Mouse (Mus musculus) splenic B cell, adult 2 months (primary cell): ENCODE results near the gene Spag6.

ENCODE experiments used
- DNase-seq: peaks from one replicate; pipeline ENCODE4 v3.0.0-alpha.2; 2011; ENCODE audit warnings: low read depth, low spot score
- H3K27me3 ChIP-seq: 2 replicates; pipeline ENCODE4 v1.6.1; 2012; ENCODE audit warnings: mild to moderate bottlenecking, low read length, moderate library complexity, mixed read lengths; ENCODE audit not compliant: control insufficient read depth, poor library complexity, insufficient read depth, severe bottlenecking
- H3K36me3 ChIP-seq: 2 replicates; pipeline ENCODE4 v1.6.1; 2012; ENCODE audit warnings: mild to moderate bottlenecking, low read length, moderate library complexity, mixed read lengths; ENCODE audit not compliant: control insufficient read depth, poor library complexity, insufficient read depth, severe bottlenecking

The Spag6 gene

DNA sequence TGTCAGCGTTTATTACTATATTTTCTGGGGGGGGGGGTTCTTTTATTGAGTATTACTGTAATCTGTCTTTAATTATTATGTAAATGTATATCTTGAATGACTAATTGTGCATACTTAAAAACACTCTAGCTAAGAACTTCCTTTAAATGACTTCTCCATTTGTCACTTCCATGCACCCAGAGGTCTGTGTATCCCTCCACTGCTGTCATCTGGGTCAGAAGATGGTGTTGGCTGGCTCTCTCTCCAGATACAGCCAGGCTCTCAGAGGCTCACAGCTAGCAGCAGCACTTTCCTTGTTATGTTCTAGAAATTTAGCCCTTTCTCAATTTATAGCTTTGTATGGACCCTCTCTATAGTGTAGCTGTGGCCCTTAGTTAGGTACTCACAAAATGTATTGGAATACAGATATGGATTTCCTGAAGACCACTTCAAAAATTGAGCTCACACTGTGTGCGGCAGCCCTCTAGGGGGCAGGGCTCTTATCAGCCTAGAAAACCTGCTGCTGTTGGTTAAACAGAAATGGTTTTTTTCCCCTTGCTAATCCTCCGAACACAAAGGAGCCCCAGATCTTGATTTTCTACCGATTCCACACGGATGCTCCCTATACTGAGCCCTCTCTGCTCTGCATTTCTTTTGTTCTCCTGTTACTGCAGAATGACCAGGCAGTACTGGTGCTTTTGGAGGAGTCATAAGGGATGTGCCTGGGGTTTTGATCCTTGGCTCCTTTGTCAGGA, 40.7 kb downstream of the Spag6 start:
- no peaks in the 10 kb centered on the region for H3K36me3 ChIP-seq
- no peaks in the 10 kb centered on the region for H3K27me3 ChIP-seq
- DNase-seq: peak; percentile 10

DNA sequence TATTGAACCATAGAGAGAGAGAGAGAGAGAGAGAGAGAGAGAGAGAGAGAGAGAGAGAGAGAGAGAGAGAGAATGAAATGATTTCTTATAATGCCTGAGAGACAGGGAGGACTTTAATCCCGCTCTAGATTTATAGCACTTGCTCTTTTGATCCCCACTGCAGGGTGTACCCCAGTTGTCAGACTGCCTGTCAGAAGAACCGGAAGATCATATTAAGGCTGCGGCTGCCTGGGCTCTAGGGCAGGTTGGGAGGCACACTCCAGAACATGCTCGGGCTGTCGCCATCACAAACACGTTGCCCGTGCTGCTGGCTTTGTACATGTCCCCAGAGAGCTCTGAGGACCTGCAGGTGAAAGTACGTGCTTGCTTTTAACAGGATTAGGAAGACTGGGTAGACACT, 43.2 kb downstream of the Spag6 start:
- Histone ChIP-seq H3K36me3 (no peaks in the 10 kb centered on the region), H3K27me3 (no peaks in the 10 kb centered on the region)
- DNase-seq: no peak

DNA sequence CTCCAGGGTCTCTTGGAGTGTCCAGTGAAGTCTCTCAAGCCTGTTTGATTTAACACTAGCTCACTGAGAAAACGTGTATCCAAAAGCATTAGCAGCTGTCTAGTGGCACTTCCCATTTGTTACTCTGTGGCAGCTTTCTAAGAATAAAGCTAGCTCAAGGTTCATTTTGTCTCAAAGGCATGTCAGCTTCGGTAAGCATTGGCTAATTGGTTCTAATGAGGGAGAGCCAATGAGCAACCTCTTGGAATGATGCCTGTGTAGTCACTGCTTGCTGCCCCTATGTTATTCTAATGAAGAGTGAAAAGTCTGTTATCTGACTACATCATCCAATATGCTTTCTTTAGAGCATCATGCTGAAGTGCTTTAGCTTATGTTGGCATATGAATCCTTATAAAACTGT, 45.4 kb downstream of the Spag6 start:
- H3K27me3 ChIP-seq: no peaks in the 10 kb centered on the region
- H3K36me3 ChIP-seq: no peaks in the 10 kb centered on the region
- no peak for DNase-seq

DNA sequence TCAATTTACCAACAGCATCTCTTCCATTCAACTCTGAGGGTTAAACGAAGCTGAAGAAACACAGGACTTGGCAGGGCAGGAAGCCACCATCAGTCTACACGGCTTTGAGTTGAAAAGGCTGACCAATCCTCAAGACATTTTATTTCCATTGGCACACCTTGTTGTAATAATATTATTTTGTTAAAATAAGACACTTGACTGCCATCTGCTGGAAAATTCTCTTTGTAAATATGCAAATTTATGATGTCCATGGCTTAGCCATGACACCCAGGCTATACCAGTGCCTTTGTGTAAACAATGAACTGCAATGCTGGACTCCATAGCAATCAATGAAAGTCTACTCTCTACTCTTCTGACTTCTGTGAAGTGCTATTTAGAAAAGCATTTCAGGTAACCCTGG, 62.3 kb downstream of the Spag6 start:
- Histone ChIP-seq H3K36me3 (no peaks in the 10 kb centered on the region), H3K27me3 (no peaks in the 10 kb centered on the region)
- DNase-seq: peak; percentile 66

DNA sequence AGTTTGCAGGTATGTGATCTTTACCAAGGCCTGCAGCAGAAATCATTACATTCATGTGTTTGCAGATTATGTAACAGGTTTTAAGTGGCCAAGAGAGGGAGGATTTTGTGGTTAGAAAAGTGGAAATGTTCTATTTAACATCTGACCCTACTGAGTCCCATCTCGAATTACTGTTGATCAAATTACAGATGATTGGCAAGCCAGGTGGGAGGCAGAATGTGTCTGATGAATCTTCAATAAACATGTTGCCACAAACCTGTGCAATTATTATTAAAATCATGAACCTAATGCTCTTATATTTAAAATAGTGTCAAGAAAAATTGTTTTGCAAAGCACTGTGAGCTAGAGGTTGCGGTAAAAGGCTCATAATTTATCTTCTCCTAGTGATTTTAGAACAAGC, 71.0 kb downstream of the Spag6 start:
- no peak for DNase-seq
- Histone ChIP-seq H3K27me3 (no peaks in the 10 kb centered on the region), H3K36me3 (no peaks in the 10 kb centered on the region)

DNA sequence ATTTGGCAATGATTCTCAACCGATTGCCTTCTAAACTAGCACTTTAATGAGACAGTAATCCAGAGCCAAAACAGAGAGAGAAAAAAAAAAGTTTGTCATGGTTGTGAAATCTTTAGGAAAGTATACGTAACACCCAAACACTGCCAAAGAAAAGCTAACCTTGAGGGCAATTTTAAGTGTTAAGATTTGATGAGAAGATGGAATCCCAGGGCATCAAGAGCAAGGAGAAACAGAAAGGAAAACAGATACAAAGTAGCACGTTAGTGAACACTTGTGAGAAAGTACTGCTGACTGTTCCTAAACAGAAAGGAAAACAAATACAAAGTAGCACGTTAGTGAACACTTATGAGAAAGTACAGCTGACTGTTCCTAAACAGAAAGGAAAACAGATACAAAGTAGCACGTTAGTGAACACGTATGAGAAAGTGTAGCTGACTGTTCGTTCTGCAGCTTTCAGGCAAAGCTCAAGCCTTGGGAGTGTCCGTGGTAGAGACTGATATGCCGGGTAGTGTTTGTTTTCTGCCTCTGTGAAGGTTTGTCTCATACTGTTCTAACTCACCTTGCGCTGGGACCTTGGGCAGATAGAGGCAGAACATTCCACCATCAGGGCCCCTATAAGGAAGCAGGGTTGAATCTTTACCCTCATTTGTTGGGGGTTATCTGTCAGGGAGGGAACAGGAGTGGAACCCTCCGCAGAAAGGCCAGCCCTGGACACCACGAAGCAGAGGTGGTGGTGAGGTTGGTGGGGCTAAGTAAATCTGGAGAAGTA, 71.8 kb downstream of the Spag6 start:
- H3K36me3 ChIP-seq: no peaks in the 10 kb centered on the region
- DNase-seq: peak; percentile 37

DNA sequence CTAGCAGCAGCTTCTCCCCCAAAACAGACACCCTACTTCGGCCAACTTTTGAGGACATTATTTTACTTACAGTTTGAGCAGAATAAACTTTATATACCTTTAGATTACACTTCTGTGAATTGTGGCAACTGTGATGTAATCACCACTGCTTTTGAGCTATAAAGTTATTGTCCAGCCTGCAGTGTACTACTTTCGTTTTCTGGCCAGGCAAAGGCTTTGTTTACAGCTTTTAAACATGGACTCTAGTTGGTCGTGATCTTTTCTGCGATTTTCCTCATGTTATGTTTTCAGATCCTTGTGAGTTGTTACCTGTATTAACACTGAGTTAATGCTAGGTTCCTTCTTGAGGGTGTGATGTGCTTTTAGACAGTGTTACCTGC, 72.6 kb downstream of the Spag6 start:
- DNase-seq: no peak
- no peaks in the 10 kb centered on the region for H3K36me3 ChIP-seq
- H3K27me3 ChIP-seq: no peaks in the 10 kb centered on the region

More for the DNA sequence above, 71.8 kb downstream of the Spag6 start:
- H3K27me3 ChIP-seq: no peaks in the 10 kb centered on the region

DNA sequence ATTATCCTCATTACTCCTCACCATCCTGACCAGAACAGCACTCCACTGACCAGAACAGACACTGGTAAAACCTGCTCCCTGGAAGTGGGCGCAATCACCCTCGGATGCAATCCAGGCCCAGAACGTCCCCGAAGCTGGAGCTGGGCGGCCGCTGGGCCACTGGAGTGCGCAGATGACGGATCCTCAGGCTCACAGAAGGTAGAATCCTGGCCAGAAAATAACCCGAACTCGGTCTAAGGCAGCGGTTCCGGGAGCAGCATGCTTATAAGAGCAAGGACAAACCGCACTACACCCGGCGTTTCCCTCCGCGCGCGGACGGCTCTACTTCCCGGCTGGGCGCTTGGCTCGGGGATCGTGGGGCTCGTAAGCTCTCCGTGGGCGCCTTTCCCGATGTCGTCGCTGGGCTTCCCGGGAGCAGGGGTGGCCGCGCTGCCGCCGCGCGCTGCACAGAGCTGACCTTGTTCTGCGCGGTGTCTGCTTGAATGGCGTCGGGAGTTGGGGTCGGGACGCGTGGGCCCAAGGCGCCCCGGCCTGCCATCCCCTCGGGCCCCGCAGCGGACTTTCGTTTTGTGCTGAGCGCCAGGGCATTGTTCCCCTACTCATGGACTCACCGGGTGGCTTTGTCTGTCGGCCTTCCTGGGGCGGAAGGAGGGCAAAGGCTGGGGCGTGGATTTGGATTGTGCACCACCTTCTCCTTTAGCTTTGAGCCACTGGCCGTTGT, 73.1 kb downstream of the Spag6 start:
- H3K27me3 ChIP-seq: no peaks in the 10 kb centered on the region
- DNase-seq: peak; percentile 70
- H3K36me3 ChIP-seq: no peaks in the 10 kb centered on the region

DNA sequence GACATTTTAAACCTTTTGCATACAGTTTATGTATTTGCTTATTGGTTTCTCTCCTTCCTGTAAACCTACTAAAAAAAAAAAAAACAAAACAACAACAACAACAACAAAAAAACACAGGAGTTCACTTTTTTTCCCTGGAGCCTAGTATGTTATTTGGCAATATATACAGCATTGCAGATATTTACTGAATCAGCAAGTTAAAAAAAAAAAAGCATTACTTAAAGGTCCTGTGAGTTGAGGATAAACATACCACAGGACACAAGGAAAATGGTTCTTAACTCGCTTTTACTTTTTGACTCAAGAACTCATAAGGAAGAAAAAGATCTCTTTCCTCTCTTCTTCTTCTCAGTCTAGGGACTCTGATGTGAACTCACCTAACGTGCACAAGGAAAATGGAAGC, 74.6 kb downstream of the Spag6 start:
- no peak for DNase-seq
- Histone ChIP-seq H3K27me3 (no peaks in the 10 kb centered on the region), H3K36me3 (no peaks in the 10 kb centered on the region)

DNA sequence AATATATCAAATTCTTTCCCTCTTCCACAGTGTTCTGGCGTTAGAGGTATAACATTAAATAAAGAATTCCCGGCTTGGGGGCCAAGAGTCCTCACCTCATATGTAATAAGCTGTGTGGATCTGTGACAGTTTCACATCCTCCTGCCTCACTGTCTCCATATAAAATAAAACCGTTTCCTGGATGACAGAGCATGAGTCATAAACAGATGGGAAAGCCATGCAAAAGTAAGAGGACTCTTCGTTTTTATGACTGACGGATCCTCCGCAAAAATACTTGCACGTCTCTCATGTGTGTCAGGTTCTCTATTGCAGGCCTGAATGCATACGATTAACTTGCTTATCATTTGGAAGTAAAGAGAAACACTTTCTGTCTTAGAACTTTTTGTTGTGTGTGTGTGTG, 78.6 kb downstream of the Spag6 start:
- H3K27me3 ChIP-seq: no peaks in the 10 kb centered on the region
- no peak for DNase-seq
- H3K36me3 ChIP-seq: no peaks in the 10 kb centered on the region

DNA sequence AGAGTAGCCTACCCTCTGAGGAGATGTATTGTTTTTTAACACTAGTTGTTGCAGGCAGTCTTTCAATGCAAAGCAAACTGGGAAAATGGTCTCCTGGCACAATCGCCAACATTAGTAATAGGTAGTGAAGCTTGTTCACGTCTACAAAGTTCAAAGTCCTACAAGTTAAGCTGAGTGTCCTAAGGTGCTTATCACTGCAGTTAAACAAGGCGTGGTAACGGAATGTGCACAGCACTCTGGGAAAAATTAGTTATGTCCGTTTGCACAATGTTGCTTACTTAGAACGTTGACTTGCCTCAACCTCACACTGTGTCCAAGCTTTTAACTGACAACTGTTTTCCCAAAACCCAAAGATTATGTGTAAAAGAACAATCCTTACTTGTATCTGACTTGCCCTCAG, 80.5 kb downstream of the Spag6 start:
- DNase-seq: no peak
- Histone ChIP-seq H3K36me3 (no peaks in the 10 kb centered on the region), H3K27me3 (no peaks in the 10 kb centered on the region)

DNA sequence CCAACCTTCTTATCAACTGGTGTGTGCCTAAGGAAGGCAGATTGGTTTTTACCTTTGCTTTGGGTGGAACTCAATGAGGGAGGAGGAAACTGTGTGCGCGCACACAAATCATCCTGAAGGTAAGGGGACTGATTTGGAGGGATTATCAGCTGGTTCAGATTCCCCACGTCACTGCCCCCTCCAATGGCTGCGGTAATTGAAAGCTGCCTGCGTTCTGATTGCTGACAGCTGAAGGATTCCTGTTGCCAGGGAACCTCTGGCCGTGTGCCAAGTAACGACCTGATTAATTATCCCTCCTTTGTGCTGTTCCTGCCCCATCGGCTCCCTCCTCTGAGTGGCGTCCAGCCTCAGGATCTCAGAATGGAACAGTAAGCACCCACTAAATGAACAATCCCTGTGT, 84.4 kb downstream of the Spag6 start:
- DNase-seq: no peak
- H3K36me3 ChIP-seq: no peaks in the 10 kb centered on the region
- no peaks in the 10 kb centered on the region for H3K27me3 ChIP-seq

DNA sequence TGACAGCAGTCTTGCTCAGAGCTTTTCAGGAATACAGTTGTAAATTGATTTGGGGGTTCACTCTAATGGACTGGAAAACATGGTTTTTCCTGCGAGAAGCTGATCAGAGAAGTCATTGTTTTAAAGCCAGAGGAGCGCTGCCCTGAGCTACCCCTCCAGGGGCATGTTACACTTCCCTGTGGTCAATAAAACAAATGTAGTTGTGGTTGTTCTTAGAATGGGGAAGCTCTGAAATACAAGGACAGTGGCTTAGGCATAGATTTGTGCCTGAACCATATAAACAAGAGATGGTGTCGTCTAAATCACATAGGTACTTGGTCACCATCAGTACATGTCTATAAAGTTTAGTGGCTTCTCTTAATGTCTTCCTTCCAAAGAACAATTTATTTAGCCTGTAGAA, 86.0 kb downstream of the Spag6 start:
- Histone ChIP-seq H3K27me3 (no peaks in the 10 kb centered on the region), H3K36me3 (no peaks in the 10 kb centered on the region)
- no peak for DNase-seq

DNA sequence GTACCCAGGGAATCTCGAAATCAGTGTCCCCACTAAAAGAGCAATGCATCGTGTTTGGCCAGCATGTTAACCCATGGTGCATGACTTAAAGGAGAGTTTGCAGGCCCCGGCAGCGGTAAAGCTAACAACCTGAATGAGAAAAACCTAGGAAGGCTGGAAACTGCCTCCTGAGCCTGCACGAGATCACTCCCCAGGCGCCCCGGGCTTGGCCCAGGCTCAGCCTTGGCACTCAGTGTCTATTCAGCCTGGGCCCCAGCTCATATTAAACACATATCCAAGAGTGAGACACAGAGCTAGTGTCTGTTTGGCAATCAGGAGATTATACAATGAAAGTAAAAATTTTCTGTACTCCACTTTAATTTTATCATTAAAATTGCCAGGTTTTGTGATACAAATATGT, 87.5 kb downstream of the Spag6 start:
- Histone ChIP-seq H3K36me3 (no peaks in the 10 kb centered on the region), H3K27me3 (no peaks in the 10 kb centered on the region)
- no peak for DNase-seq

DNA sequence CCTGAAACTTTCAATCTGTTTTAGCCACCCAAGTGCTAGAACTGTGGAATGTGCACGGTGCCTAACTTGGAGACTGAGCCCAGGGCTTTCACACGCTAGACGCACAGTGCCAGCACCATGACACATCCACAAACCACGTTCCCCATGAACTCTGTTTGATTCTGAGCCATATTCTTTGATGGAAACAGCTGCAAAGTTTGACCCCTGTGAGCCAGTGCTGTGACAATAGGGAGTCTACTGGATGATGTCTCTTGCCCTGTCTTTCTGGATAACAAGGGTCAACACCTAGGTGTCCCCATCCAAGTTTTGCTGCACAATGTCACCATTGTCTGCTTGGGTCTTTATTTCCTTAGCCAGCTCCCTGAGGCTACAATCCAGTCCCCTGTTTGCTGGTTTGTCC, 100.4 kb downstream of the Spag6 start:
- DNase-seq: no peak
- H3K36me3 ChIP-seq: no peaks in the 10 kb centered on the region
- H3K27me3 ChIP-seq: no peaks in the 10 kb centered on the region
